Mouse (Mus musculus) intestine, embryonic 16.5 days (tissue): Measurements from ENCODE around the gene 9930021J03Rik. TPM values are rescaled to one million over a fixed set of nuclear protein-coding genes. Genes with fewer than 3 reads are reported as not detected.

Experiments
- ATAC-seq: fragments of 200-750 bp; cut with Nextera tagmentation; 2 replicates; pipeline ENCODE4 v1.8.0; 2017; ENCODE audit warnings: moderate TSS enrichment, moderate library complexity
- H3K27ac ChIP-seq: fragments of 300-500 bp; sonication (generic); 2 replicates; pipeline ENCODE4 v1.5.1; 2014; ENCODE audit warnings: mild to moderate bottlenecking, low read length
- H3K27me3 ChIP-seq: fragments of 300-500 bp; sonication (generic); replicated peaks from 2 replicates; pipeline ENCODE4 v1.6.1; 2014; ENCODE audit warnings: low read length, control low read depth, mixed read lengths; ENCODE audit not compliant: control insufficient read depth, insufficient read depth
- H3K36me3 ChIP-seq: fragments of 300-500 bp; sonication (generic); 2 replicates; pipeline ENCODE4 v1.6.1; 2014; ENCODE audit warnings: low read length, control low read depth; ENCODE audit not compliant: control insufficient read depth, insufficient read depth
- H3K4me1 ChIP-seq: fragments of 300-500 bp; sonication (generic); 2 replicates; pipeline ENCODE4 v1.6.1; 2014; ENCODE audit warnings: low read length, control low read depth, mixed read lengths; ENCODE audit not compliant: control insufficient read depth, insufficient read depth
- H3K4me2 ChIP-seq: fragments of 300-500 bp; sonication (generic); 2 replicates; pipeline ENCODE4 v1.6.1; 2014; ENCODE audit warnings: low read depth, low read length, control low read depth
- H3K4me3 ChIP-seq: fragments of 300-500 bp; sonication (generic); 2 replicates; pipeline ENCODE4 v1.5.1; 2014; ENCODE audit warnings: mild to moderate bottlenecking, low read length
- H3K9ac ChIP-seq: fragments of 300-500 bp; sonication (generic); 2 replicates; pipeline ENCODE4 v1.6.1; 2014; ENCODE audit warnings: low read depth, low read length
- H3K9me3 ChIP-seq: fragments of 300-500 bp; sonication (generic); 2 replicates; pipeline ENCODE4 v1.6.1; 2016; ENCODE audit warnings: low read length, control low read depth; ENCODE audit not compliant: control insufficient read depth
- WGBS: fragments of 180-500 bp; shearing (Covaris S2); extraction: QIAGEN DNeasy Blood & Tissue Kit; methylation state at CpG from one replicate; pipeline ENCODE4 v1.1.7; 2014; 5-methylcytosine and 5-hydroxymethylcytosine counted together
- polyA plus RNA-seq: library from polyadenylated mRNA; unstranded; fragments of >200 nt; fragmentation: Nextera tagmentation; extraction: Ambion mirVana; gene quantifications from 2 replicates; pipeline ENCODE4 v1.2.1, GENCODE M21; 2015

Gene 9930021J03Rik
- polyA plus RNA-seq, 1 experiment from 2014 or later: 2.4 TPM

DNA sequence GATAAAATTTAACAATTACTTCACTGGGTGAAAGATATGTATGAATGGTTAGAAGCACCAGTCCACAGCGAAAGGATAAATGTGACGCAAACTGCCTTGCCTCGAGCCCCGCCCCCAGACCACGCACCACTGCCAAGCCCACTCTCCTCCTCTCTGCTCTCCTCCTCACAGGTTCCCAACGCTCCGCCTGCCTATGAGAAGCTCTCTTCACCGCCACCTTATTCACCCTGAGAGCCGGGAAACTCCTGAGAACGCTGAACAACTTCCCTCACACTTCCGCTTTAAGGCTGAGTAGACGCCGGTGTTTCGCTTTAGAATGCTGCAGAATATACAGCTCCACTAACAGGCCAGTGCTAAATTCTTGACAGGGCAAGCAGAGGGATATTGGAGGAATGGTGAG, 97.8 kb downstream of the 9930021J03Rik start:
- no peak for ATAC-seq
- Histone ChIP-seq H3K4me1 (no peaks in the 10 kb centered on the region), H3K36me3 (no peaks in the 10 kb centered on the region), H3K4me2 (peak overlapping the region; percentile 45), H3K27me3 (no peaks in the 10 kb centered on the region), H3K9ac (0 out of 2 replicates have a peak overlapping the region, but pooled peaks have one; percentile 24), H3K4me3 (peak overlapping the region; percentile 36), H3K9me3 (no peaks in the 10 kb centered on the region), H3K27ac (no peak overlapping the region)
- WGBS: 49% methylated on average over 14 of the region's 14 CpGs

DNA sequence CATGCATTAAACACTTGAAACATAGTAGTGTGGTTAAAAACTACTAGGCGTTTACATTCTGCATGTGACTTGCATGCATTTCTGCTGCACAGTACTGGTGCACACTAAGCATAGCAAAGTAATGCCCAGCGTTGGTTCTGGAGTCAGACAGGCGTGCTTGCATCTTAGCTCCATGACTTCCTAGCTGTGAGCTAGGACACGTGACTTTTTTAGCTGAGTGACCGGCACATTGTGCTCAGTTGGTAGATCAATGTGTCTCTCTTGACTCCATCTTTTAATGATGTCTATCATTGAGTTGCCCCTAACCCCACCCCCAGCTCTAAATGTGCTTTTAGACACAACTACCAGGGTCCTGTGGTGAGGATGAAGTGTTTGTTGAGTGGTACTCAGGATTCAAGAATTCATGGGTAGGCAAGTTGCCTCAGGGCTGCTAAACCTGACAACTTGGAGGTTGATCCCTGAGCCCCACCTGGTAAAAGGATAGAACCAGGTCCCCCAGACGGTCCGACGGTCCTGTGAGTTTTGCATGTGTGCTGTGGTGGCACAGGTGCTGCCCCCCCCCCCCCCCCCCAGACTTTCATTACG, 98.4 kb downstream of the 9930021J03Rik start:
- 90% methylated on average over 9 of the region's 9 CpGs for WGBS

DNA sequence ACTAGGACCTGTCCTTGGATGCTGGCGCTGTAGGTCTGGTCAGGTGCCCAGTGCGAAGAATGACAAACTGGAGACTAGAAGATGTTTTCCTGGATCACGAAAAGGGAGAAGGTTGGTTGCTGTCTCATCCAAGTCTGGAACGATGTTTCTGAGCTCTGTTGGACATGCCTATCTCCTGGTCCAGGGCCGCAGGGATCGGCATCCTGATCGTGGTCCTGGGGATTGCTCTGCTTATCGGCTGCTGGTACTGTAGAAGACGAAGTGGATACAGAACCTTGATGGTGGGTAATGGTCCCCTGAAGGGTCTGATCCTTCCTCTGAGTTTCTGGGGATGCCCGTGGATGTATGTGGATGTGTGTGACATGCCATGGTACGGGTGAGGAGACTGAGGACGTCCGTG, 101.4 kb downstream of the 9930021J03Rik start:
- Histone ChIP-seq H3K4me3 (no peak overlapping the region), H3K4me1 (no peaks in the 10 kb centered on the region), H3K27ac (no peak overlapping the region), H3K27me3 (no peaks in the 10 kb centered on the region), H3K36me3 (no peaks in the 10 kb centered on the region), H3K9ac (no peak overlapping the region), H3K4me2 (no peak overlapping the region), H3K9me3 (no peaks in the 10 kb centered on the region)
- 89% methylated on average over 13 of the region's 13 CpGs for WGBS
- ATAC-seq: no peak

More for the DNA sequence above, 98.4 kb downstream of the 9930021J03Rik start:
- Histone ChIP-seq H3K27me3 (no peaks in the 10 kb centered on the region), H3K4me2 (peak overlapping the region; percentile 45; the same call in 1 of the 2 replicates), H3K4me1 (no peaks in the 10 kb centered on the region), H3K9ac (no peak overlapping the region), H3K4me3 (no peak overlapping the region), H3K36me3 (no peaks in the 10 kb centered on the region), H3K27ac (no peak overlapping the region), H3K9me3 (no peaks in the 10 kb centered on the region)
- no peak for ATAC-seq

DNA sequence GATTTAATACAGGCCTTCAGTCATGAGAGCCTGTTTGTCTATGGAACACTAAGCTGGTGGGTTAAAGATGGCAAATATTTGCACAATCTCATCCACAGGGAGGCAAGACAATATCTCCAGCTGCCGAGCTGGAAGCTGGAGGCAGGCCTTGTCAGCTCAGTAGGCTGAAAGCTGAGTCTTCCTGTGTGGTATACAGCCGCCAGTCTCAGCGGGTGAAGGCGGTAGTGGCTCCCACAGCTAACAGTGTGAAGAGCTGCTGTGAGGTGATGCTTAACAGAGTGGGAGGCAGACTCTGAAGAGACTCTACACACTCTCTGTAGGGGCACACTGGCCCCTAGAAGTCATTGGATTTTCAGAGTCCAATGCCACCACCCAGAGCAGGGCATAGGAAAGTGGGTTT, 104.1 kb downstream of the 9930021J03Rik start:
- Histone ChIP-seq H3K36me3 (no peaks in the 10 kb centered on the region), H3K4me2 (no peak overlapping the region), H3K9ac (no peak overlapping the region), H3K4me3 (no peak overlapping the region), H3K4me1 (no peaks in the 10 kb centered on the region), H3K9me3 (no peaks in the 10 kb centered on the region), H3K27me3 (no peaks in the 10 kb centered on the region), H3K27ac (no peak overlapping the region)
- no peak for ATAC-seq
- 64% methylated on average over 4 of the region's 4 CpGs for WGBS

DNA sequence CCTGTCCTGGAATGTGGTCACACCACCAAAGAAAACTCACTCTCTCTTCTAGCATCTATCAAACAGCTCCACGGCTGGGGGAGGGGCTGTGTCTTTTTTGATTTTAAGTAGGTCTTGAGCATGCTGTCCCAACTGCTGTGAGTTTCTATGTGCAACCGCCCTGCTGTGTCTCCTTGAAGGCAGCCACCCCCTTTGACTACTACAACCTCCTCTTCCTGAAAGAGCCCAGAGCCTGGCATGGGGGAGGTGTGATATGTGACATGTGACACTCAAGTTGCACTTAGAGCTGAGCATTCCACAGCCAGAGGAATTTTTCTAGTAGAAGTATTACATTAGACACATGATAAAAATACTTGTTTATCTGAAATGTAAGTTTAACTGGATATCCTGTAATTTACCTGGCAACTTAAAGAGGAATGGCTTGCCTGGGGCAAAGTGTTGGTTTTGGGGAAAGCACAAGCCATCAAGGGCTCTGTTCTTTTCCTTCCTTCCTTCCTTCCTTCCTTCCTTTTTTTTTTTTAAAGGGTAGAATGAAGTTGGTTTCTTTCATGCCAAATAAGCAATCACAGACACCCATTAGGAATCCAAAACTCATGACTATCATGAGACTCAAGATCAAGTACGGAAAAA, 108.4 kb downstream of the 9930021J03Rik start, which contains the start of gene Mlana:
Gene Mlana, plus strand, starts transcription at position 580 of the 630 bp plus-strand sequence.
- no peak within 1 kb of the TSS for H3K27ac ChIP-seq
- H3K9ac ChIP-seq: no peak within 1 kb of the TSS
- H3K4me3 ChIP-seq: no peak within 1 kb of the TSS
- WGBS: 57% methylated on average over 3 of the region's 3 CpGs
- no peaks in the 10 kb centered on the region for H3K36me3 ChIP-seq
- H3K27me3 ChIP-seq: no peaks in the 10 kb centered on the region
- H3K4me1 ChIP-seq: no peaks in the 10 kb centered on the region
- no peaks in the 10 kb centered on the region for H3K9me3 ChIP-seq
- H3K4me2 ChIP-seq: no peak within 1 kb of the TSS
- ATAC-seq: no peak

DNA sequence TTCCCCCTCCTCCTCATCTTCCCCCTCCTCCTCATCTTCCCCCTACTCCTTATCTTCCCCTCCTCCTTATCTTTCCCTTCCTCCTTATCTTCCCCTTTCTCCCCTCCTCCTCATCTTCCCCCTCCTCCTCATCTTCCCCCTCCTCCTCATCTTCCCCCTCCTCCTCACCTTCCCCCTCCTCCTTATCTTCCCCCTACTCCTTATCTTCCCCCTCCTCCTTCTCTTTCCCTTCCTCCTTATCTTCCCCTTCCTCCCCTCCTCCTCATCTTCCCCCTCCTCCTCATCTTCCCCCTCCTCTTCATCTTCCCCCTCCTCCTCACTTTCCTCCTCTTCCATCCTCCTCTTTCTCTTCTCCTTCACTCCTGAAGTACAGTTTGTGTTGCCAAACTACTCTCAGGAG, 108.9 kb downstream of the 9930021J03Rik start:
- no peaks in the 10 kb centered on the region for H3K9me3 ChIP-seq
- no peaks in the 10 kb centered on the region for H3K4me1 ChIP-seq
- H3K4me3 ChIP-seq: no peak overlapping the region
- H3K4me2 ChIP-seq: no peak overlapping the region
- ATAC-seq: no peak
- no peaks in the 10 kb centered on the region for H3K36me3 ChIP-seq
- no peak overlapping the region for H3K27ac ChIP-seq
- H3K9ac ChIP-seq: no peak overlapping the region
- no peaks in the 10 kb centered on the region for H3K27me3 ChIP-seq

DNA sequence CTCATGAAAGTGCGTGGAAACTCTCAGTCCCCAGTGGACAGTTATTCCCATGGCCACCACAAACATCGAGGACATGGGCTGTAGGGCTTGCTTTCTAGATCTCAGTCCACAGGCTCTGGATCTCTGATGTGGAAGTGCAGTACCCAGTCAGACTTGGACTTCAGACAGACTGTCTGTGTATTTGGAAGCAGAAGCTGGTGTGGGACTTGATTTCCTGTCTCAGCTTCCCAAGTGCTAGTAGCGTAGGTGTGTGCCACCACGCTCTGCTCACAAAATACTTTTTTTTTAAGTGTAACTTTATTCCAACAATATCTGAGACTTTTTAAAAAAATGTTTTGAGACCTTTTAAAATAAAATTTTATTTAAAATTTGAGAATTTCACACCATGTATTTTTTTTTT, 109.5 kb downstream of the 9930021J03Rik start:
- no peaks in the 10 kb centered on the region for H3K4me1 ChIP-seq
- no peaks in the 10 kb centered on the region for H3K9me3 ChIP-seq
- no peak for ATAC-seq
- no peak overlapping the region for H3K4me2 ChIP-seq
- H3K27me3 ChIP-seq: no peaks in the 10 kb centered on the region
- H3K9ac ChIP-seq: no peak overlapping the region
- no peaks in the 10 kb centered on the region for H3K36me3 ChIP-seq
- no peak overlapping the region for H3K4me3 ChIP-seq
- H3K27ac ChIP-seq: no peak overlapping the region
- 93% methylated on average over 4 of the region's 4 CpGs for WGBS

DNA sequence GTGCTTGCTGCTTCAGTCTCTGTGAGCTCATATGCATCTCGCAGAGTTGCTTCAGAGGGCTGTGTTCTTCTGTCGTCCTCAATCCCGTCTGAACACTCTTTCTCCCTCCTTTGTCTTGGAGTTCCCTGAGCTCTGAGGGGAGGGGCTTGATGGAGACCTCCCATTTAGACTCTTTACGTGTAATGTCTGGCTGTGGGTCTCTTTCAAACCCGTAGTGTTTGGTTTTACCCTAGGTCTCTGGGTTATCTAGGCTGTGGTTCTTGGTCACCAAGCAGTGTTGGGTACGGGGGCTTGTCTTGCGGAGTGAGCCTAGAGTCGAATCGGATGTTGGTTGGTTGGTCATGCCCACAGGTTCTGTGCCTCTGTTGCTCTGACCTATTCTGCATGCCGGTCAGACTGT, 110.7 kb downstream of the 9930021J03Rik start:
- H3K4me1 ChIP-seq: no peaks in the 10 kb centered on the region
- no peak overlapping the region for H3K4me3 ChIP-seq
- 89% methylated on average over 10 of the region's 10 CpGs for WGBS
- no peak overlapping the region for H3K4me2 ChIP-seq
- ATAC-seq: no peak
- H3K27ac ChIP-seq: no peak overlapping the region
- H3K9ac ChIP-seq: no peak overlapping the region
- no peaks in the 10 kb centered on the region for H3K36me3 ChIP-seq
- H3K9me3 ChIP-seq: no peaks in the 10 kb centered on the region
- H3K27me3 ChIP-seq: no peaks in the 10 kb centered on the region

DNA sequence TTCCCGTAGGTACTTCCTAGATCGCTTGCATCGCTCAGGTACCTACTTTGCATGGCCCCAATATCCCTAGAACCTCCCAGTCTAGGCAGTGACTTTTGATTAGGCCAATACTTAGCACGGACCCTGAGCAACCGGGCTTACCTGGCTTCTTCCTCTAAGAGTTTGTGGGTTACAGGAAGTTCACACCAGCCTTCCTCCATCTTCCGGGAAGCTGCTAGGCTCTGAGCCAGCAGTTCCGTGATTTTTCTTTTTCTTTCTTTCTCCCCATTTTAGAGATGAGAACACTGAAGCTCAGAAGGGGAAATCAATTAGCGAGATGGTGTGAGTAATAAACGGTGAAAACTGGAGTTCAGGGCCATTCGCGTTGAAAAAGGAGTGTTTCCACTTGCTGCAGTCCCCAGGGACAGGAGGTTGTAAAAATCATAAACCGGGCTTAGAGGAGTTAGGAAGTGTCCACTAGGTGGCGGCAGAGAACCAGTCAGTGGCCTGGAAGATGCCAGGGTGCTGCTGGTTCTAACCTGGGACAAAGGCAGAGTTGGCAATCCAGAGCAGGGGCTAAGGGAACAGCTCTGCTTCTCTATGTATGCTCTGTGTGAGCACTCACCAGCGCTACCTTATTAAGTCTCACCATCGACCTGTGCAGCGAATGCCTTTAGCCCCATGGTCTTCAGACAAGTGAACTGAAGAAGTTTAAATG, 121.8 kb downstream of the 9930021J03Rik start:
- Histone ChIP-seq H3K27me3 (peaks cover 3% of the 10 kb centered on the region; the same call in 1 of the 2 replicates), H3K9ac (no peak overlapping the region), H3K9me3 (peaks cover 14% of the 10 kb centered on the region; the same call in 1 of the 2 replicates), H3K36me3 (no peaks in the 10 kb centered on the region), H3K4me2 (no peak overlapping the region), H3K4me1 (no peaks in the 10 kb centered on the region), H3K4me3 (no peak overlapping the region), H3K27ac (no peak overlapping the region)
- ATAC-seq: no peak
- WGBS: 54% methylated on average over 16 of the region's 16 CpGs
